Mouse (Mus musculus): Measurements from ENCODE around the gene Jag2.

- TF ChIP-seq E2F4 (IDR thresholded peaks at IDR 0.05; ENCODE audit: insufficient read depth) (no peak), MAX (IDR thresholded peaks at IDR 0.05; ENCODE audit: low read depth) (no peak), SRF (IDR thresholded peaks at IDR 0.05; ENCODE audit: control insufficient read depth, insufficient read length, low read depth) (no peak), TCF12 (IDR thresholded peaks at IDR 0.05; ENCODE audit: insufficient read depth, poor library complexity, severe bottlenecking) (no peak), MYOD1 (IDR thresholded peaks at IDR 0.05; ENCODE audit: control insufficient read depth in 1 of 3, insufficient read length in 2 of 3, low read depth in 2 of 3) (peak in 1 of 3 experiments; percentile 8), POLR2A (IDR thresholded peaks at IDR 0.05; ENCODE audit: insufficient read length, low read depth) (peak; percentile 33), POLR2AphosphoS2 (IDR thresholded peaks at IDR 0.05; ENCODE audit: insufficient read length, low read depth) (no peak), MYOG (IDR thresholded peaks at IDR 0.05; ENCODE audit: control insufficient read depth in 1 of 3, insufficient read depth in 1 of 3, insufficient read length in 2 of 3, low read depth in 2 of 3) (no peak), CEBPB (IDR thresholded peaks at IDR 0.05; ENCODE audit: insufficient read depth, poor library complexity, severe bottlenecking) (no peak), USF1 (IDR thresholded peaks at IDR 0.05; ENCODE audit: low read depth) (no peak)
Measured at GRCm38 (mm10) chr12:112940710-112941109, 11.1 kb upstream of the Jag2 start.
